Mouse (Mus musculus) brain, embryonic 18.5 days (tissue): ENCODE measurements at regions not wholly inside any gene's neighbourhood (a gene's known extent, or its start where the extent isn't known, plus 50 kb on each side); places are given as distances from the start of the nearest gene placed in this dataset.

Experiments used
- DNase-seq: peaks from one replicate; pipeline ENCODE4 v3.0.0-alpha.2; 2012; ENCODE audit warnings: low read depth, low spot score

DNA sequence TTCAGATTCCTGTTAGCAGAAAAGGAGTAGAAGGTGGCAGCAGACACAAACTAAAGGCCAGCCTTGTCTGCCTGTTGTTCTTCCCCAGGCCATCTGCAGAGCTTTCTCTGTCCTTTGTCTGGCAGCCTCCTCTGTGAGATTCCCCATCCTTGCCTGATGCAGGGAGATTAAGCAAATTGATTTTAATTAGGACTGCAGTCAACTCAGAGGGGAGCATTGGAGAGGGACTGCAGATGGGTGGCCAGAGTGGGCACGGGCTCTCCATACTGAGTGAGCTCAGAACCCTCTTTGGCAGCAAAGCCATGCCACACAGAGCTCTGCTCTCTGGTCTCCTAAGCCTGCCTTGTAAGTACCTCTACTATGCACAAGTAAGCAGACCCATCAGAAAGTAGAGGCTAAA, 158.5 kb downstream of the Maf start:
- no peak for DNase-seq

DNA sequence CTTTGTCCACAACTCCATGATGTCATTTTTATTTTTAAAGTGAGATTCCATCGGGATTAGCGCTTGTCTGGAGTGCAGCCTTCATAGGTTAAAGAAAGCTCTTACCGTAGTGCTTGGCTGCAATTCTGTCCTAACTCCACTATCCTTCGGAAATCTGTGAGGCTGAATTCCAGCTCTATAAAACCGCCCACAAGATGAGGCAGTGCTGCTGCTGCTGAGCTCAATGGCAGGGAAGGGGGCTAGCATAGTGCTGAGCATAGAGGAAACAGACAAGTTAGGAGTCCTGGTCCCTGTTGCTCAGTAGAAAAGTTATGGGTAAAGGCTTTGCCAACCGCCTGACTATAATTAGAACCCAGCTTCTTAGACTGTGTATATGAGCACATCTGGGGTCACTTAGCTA, 163.5 kb downstream of the Maf start:
- DNase-seq = no peak

DNA sequence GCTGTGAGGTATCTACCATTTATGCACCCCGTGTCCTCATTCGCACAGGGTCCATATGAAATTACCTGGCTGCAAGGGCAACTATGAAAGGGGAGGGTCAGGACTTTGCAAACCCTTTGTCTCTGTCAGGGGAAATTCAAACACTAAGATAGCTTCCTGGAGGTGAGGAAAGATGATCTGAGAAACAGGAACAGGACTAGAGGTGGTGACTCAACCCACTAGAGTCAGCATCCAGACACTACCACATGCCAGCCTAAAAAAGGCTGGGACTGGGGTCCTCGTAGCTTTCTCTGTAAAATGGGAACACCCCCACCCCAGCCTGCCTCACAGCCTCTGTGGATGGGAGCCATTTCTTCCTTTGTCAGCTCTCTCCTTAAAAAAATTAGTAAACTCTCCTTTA, 164.7 kb downstream of the Maf start:
- DNase-seq = no peak

DNA sequence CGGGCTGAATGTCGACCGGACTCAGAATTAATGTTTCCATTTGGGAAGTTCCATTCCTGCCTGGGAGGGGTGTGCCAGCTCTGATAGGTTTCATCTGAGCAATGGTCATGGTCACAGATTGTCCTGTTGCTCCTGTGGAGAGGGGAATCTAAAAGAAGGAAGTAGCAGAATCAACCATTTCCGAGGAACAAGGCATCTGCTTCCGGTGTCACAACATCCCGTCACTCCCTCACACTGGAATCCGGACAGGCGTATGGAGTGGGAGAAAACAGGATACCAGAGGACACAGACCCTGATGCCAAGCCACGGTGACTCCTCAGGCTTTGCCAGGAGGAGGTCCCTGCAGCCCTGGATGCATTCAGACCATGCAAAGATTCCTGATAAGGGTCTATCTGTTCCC, 168.0 kb downstream of the Maf start:
- no peak for DNase-seq

DNA sequence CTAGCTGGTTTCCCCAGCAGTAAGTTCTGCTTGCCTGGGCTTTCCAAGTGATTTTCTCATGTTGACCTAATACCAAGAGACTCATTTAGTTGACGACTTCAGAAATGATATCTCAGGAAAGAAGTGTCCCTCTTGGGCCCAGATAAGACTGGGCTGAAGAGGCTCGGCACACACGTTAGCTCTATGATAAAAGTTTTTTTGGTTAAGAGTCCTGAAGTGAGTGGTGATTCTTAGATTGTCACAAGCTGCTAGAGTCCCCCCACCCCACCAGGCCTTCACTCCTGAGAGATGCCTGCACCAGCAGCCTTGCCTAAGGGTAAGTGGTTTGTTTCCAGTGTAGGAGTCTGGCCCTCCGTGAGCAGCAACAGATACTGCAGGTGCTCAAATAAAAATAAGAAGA, 169.4 kb downstream of the Maf start:
- DNase-seq = no peak

DNA sequence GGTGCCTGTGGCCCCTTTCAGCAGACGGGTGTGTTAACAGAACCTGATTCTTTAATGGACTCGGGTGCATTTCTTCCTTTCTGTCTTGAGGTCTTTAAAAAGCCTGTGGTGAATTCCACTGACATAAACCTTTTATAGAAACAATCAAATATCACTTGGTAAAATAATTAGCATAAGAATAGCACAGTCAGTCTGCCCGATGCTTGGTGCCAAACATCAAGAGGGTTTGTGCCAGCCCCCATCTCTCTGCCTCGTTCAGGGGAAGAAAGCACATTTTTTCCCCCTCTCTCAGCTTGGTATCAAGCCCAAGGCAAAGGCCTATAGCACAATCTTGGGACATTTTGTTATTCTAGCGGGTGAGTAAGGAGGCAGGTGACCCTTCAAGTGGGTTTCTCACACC, 169.8 kb downstream of the Maf start:
- no peak for DNase-seq

DNA sequence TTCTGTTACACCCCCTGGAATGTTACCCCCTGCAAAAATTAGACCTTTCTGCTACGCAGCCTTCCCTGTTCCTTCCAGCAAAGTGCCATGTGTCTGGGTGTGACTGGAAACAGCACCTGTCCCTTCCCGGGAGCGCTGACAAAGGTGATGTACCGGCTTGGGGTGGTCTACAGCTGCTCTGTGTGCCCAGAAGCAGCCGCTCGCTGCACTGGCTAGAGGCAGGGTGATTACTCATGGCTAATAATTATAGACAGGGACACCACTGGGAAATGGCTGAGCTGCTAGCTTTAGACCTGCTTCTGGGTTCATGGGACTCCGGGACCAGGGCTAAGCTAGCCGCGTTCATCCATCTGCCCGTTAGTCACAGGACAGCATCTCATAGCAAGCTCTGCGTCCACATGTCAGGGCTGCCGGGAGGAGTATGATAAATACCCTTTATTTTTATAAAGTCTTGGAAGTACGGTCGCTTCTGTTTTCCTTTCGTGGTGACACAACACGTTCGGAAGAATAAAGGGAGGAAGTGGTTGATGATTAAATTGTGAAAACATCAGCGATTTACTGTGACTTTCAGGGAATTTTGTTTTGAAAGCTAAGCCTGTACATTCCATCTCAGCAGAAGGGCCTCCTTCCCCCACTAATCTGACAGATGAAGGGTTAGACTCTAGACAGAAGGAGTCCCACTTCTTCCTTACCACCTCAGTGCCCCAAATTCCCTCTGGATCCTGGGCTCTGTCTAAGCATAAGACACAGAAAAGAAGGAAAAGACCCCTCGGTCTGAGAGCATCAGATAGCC, 170.8 kb downstream of the Maf start:
- DNase-seq = no peak

DNA sequence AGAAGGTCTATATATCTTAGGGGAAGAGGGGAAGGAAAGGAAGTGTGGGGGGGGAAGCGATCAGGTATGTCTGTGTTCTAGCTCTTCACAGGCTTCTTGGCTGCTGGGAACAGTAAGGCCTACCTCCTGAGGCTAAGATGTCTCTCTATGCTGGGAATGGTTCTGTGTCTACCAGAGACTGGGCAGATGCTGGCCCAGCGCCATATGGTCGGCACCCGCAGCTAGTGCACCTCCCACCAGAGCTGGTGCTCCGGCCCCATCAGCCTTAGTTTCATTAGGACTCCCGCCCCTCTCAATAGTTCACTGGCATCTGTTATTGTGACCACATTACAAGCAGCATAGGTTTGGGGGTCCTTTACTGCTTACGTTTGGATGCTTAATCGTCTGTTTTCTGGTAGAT, 171.6 kb downstream of the Maf start:
- no peak for DNase-seq

DNA sequence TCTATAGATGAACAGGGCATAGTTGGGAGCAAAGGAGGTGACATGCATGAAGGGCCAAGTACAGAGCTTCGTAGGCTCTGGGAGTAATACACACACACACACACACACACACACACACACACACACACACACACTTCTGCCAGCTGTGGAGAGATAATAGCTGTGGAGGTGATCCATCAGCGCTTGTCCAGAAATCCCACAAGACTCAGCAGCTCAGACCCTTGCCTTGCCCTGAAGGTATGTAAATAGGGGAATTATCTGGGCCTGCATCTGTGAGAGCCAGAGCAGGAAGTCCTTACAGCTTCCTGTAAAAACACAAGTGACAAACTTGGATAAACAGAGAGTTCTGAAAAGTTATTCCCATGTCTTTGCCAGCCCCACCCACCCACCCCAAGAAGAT, 173.6 kb downstream of the Maf start:
- no peak for DNase-seq

DNA sequence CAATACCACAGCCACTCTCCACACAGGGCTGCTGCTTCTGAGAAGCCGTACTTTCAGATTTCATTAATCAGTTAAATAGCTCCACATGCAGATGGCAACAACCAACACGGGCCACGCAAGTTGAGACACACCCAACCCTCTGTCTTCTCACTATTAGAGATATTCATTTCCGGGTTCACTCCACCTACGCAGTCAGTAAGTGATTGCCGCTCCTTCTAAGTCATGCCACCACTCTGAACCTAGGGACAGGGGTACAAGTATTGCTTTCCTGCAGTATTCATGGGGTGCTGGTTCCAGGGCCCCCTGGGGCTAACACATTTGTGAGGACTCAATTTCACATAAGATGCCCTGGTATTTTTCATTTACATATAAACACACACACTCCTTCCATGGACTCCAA, 176.3 kb downstream of the Maf start:
- DNase-seq = no peak

DNA sequence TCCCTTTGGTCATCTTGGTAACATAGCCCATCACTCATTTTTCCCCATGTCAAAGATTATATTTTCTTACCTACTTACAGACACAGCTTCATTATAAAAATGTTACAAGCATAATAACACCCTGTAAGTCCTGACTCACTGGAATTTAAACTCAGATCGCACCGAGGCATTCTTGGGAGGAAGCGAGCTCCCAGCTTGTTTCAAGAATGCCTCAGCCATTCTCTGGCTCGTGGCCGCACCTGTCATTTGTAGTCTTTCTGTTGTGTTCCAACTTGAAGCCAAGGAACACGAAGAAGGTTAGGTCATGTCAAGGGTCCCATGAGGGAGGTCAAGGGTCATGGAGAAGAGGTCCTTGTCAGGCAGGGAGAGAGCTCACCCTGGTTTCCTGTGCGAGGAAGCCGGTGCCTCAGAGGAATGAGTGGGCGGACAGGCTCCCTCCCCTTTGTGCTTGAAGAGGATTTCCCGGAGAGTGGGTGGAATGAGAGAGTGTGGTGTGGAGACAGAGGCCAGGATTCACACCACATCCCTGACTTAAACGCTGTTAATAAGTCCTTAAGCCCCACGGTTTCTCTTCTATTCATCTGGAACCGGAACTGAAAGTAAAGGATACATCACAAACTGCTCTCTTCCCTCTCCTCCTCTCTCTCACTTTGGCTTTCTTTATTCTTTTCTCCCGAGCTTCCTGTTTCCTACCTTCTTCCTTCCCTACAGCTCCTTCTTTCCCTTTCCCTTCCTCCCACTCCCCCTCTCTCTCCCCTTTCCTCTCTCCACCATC, 177.8 kb downstream of the Maf start:
- no peak for DNase-seq

DNA sequence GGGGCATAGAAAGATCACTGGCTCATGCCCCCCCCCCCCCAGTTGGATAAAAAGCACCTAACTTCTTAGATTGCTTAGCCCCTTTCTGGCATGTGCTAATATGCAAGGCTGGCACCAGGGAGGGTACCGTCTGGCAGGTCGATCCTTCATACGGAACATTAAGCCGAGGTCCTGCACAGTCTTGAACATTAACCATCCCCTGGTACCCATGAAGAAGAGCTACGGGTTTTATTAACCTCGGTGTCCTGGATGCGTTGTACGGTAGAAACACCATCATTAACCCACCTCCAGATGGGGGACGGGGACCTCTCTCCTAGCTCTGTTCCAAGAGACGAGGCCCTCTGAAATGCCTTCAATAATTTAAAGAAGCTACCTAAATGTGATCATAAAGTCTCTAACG, 178.7 kb downstream of the Maf start:
- no peak for DNase-seq

DNA sequence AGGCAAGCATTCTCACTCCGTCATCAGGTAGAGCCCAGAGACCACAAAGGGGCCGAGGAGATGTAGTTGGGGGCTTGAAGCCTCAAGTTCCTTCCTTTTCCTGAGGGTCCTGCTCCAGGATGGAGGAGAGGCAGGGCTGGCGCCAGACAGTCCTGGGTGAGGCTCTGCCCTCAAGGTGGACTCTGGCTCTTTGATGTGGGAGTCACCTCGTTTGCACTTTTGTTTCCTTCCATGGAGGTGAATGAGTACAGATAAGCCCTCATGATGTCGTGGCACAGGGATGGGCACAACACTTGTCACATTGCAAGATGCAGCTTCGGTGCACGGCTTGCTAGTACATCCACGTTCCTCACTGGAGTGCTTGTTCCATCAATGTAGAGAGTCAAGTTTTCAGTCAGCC, 182.4 kb downstream of the Maf start:
- DNase-seq = no peak

DNA sequence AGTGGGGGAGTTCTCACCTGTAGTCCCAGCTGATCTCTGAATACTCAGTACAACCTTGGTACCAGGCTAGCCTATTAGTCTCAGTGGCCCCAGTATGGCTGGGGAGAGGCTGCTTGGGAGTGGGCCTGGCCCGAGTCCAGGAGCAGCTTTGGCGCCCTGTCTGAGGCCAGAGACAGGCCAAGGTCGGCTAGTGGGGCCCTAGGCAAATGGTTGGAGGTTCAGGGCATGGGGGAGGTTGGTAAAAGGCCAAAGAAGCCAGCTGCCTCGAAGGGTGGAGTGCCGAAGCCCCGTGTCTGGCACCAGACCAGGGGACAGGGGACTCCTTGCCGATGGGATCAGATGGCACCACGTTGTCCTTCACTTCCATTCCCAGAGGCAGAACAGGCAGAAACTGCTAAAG, 182.9 kb downstream of the Maf start:
- DNase-seq = no peak

DNA sequence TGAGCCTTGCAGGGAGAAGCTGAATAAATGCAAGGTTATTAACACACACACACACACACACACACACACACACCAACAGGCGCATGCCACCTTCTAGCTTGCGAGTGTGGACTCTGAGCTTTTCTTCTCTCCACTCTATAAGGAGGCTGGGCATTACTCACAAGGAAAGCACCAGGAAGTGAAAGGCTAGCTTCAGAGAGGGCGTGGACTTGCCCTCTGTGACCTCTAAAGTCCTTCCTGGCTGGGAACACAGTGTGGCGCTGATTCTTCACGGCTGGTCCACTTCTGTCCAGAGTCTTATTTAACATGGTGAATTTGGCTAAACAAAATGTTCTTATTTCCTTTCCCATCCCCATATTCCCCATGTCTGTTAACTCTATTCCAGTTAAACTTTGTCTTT, 185.1 kb downstream of the Maf start:
- no peak for DNase-seq

DNA sequence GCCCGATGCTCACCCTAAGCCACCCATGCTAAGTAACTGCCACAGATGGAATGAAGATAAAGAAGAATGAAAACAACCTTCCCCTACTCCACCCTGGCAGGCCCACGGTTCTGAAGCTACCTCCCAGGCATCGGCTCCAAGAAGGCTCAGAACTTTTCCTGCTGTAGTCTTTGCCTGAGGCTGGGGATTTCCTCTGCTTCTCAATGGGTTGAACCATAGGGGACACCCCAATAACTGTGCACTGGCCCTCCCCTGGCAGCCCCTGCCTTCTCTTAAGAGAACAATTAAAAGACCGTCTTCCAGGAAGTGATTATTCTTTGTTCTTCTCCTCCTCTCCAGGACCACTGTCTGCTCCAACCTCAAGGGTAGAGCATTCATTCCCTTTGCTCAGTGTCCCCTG, 191.9 kb downstream of the Maf start:
- no peak for DNase-seq

DNA sequence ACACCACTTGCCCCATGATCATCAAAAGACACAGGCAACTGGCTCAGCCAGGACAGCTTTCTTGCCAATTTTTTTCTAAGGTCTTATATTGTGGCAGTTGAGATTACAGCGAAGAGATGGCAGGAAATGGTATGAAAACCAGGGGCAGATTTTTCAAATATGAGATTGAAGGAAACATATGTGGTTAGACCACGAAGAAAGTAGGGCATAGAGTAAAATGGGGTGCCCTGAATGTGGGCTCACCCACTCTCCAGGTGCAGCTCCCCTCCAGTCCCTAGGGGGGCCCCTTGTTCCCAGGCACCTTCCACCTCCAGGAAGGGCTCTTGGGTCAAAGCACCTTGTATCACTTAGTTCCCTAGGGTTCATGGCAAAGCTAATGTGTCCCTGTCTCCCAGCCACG, 193.1 kb downstream of the Maf start:
- DNase-seq = no peak

DNA sequence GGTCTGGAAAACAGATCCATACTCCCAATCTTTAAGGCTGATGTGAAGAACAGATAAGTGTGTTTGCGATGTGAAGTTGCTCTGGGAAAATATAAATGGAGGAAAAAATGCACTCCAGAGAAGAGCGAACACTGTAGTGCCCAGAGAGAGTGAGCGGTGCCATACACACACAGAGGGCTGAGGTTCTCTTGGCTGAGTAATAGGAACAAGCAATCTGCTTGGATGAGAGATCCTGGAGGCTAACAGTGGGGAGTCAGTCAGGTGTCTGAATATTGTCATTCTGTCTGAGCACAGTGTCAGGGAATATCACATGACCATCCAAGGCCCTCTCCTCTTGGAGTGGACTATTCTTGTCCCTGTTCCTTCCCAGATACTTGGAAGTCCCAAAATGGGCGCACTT, 200.4 kb downstream of the Maf start:
- no peak for DNase-seq

DNA sequence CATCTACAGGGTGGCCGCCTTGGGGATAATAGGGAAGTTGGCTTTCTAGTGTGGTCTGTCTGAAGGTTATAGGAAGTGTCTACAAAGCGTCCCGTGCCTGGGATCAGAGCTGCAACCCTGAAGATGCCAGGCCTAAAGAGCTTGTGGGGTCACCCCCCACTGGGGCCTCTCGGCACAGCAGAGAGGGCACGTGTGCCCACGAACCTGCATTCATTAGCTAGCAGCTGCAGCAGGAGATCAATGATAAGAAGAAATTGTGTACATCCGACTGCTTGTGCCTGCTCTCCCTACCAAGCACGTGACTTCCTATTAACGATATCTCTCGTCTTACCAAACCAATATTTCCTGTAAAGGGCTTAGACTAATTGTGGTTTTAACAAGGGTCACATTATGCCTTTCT, 200.9 kb downstream of the Maf start:
- DNase-seq = no peak

DNA sequence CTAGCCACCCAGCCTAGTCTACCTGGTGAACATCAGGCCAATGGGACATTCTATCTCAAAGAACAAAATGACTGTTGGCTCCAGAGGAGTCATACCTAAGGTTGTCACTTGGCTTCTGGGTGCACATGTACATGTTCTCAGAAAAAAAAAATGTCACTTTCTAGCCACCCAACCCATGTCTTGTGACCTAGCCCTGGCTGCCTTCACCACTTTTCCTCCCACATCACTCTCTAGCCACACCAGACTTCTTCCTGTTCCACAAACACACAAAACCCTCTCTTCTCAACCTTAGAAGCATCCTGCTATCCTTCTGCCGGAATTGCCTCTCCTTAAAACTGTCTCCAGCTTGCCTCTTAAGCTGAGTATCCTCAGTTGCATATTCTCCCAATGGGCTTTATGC, 211.6 kb downstream of the Maf start:
- DNase-seq = no peak

DNA sequence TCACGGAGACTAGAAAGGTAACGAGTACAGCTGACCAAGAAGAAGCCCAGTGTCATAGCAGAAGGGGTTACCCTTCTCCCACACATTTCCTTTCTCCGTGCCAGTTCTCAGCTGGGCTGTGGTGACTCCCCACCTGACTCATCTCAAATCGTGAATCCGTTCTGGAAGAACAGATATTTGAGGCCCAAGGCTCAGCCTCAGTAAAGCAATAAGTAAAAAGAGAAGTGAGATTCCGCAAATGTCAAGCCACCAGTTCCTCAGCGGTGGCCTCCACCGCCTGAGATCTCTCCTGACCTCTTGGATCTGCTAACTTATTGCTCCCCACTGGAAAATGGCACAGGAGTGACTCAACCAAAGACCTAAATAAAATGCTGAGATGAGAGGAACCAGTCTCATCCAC, 213.2 kb downstream of the Maf start:
- DNase-seq = no peak

DNA sequence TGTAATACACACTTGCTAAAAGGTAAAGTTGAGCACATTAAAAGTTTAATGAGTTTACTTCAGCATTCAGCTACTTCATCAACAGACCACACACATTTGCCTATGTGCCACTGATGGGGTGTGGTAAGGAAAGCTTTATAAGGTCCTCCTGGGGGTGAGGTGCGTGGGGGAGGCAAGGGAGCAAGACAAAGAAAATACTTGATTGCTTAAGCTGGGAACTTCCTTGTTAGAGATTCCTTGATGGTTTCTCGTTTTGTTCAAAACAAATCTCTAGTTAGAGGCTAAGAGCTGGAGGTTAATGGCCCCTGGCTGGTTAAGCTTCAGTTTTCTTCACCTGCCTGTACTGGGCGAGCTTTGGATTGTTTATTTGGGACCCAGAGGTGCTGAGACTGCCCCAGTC, 220.7 kb downstream of the Maf start:
- DNase-seq = no peak

DNA sequence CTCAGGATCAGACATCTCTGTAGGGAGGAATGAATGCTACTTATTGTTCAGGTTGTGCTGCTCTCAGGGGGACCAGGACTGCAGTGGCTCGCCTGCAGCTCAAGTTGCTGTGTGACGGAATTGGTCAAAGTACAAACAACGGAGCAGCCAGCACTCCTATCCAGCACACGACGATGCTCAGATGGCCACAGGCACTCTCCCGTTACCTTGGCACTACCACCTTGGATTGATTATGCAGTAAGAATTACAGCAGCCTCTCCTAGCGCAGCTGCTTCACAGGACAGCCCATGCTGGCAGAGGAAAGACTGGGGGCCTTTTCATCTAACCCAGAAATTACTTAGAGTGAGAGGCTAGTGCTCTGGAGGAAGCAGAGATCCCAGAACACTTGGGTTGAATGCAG, 226.5 kb downstream of the Maf start:
- DNase-seq = no peak
